Comparison of ENCODE assay signal across 9 mouse cellular contexts in genomic region chr1:192457526-192458206, GRCm38 (mm10).
DNase-seq lines count a peak whose midpoint lies in the region; ATAC-seq lines count a peak whose summit lies in the region.
"Had no signal": no experiment of that assay in that cellular context is flagged by ENCODE, and none has a peak within 500 bp of the region (broad histone marks: within the 10 kb centered on the region; RNA-seq: fewer than 3 reads in every experiment).

No protein-coding gene starts in this region.

- no peak overlapping the region for H3K27ac ChIP-seq in forebrain, embryonic 11.5 days (ENCODE audit: low read depth, low read length)
- H3K27ac ChIP-seq in forebrain, embryonic 16.5 days (ENCODE audit: low read length), result no peak overlapping the region
- H3K27ac ChIP-seq in midbrain, embryonic 10.5 days (replicated peaks), result no peak overlapping the region
- H3K27ac ChIP-seq in midbrain, embryonic 13.5 days, result no peak overlapping the region
- no peak overlapping the region for H3K27ac ChIP-seq in limb, embryonic 11.5 days (replicated peaks; ENCODE audit: low read depth, low read length)
- H3K27ac ChIP-seq: embryonic facial prominence, embryonic 13.5 days had no signal

- no peak for ATAC-seq in forebrain, embryonic 11.5 days (replicated peaks; ENCODE audit: low FRiP score)
- no peak for ATAC-seq in forebrain, embryonic 16.5 days
- no peak for ATAC-seq in midbrain, embryonic 13.5 days
- no peak for ATAC-seq in limb, embryonic 11.5 days (ENCODE audit: insufficient number of reproducible peaks, low FRiP score, low TSS enrichment, low read depth)
- ATAC-seq in inflammation-experienced regulatory T-cells, adult 6 months, result no peak

- WGBS in forebrain, embryonic 11.5 days, result 89% methylated on average over 6 of the region's 6 CpGs
- WGBS in forebrain, embryonic 16.5 days, result 73% methylated on average over 6 of the region's 6 CpGs
- WGBS in midbrain, embryonic 10.5 days, result 86% methylated on average over 6 of the region's 6 CpGs
- WGBS in midbrain, embryonic 13.5 days, result 85% methylated on average over 6 of the region's 6 CpGs
- WGBS in limb, embryonic 11.5 days, result 84% methylated on average over 6 of the region's 6 CpGs

- H3K27me3 ChIP-seq in forebrain, embryonic 11.5 days (ENCODE audit: control insufficient read depth, insufficient read depth, low read length), result no peaks in the 10 kb centered on the region
- H3K27me3 ChIP-seq in forebrain, embryonic 16.5 days (replicated peaks; ENCODE audit: control insufficient read depth, insufficient read depth, low read length), result no peaks in the 10 kb centered on the region
- no peaks in the 10 kb centered on the region for H3K27me3 ChIP-seq in midbrain, embryonic 10.5 days (ENCODE audit: low read depth, poor library complexity, severe bottlenecking)
- no peaks in the 10 kb centered on the region for H3K27me3 ChIP-seq in midbrain, embryonic 13.5 days
- no peaks in the 10 kb centered on the region for H3K27me3 ChIP-seq in limb, embryonic 11.5 days (ENCODE audit: control insufficient read depth, insufficient read depth, low read length)
- H3K27me3 ChIP-seq: embryonic facial prominence, embryonic 13.5 days had no signal

- no peaks in the 10 kb centered on the region for H3K36me3 ChIP-seq in forebrain, embryonic 11.5 days (ENCODE audit: control insufficient read depth, insufficient read depth, low read length)
- no peaks in the 10 kb centered on the region for H3K36me3 ChIP-seq in forebrain, embryonic 16.5 days (ENCODE audit: control insufficient read depth, insufficient read depth)
- H3K36me3 ChIP-seq in midbrain, embryonic 10.5 days, result no peaks in the 10 kb centered on the region
- no peaks in the 10 kb centered on the region for H3K36me3 ChIP-seq in midbrain, embryonic 13.5 days
- no peaks in the 10 kb centered on the region for H3K36me3 ChIP-seq in limb, embryonic 11.5 days (ENCODE audit: control insufficient read depth, insufficient read depth, low read length)
- H3K36me3 ChIP-seq: embryonic facial prominence, embryonic 13.5 days had no signal

- no peak overlapping the region for H3K9ac ChIP-seq in forebrain, embryonic 11.5 days (ENCODE audit: low read length)
- no peak overlapping the region for H3K9ac ChIP-seq in forebrain, embryonic 16.5 days (replicated peaks; ENCODE audit: low read depth, low read length)
- H3K9ac ChIP-seq in midbrain, embryonic 13.5 days (replicated peaks), result no peak overlapping the region
- no peak overlapping the region for H3K9ac ChIP-seq in limb, embryonic 11.5 days (ENCODE audit: low read length)
- H3K9ac ChIP-seq: embryonic facial prominence, embryonic 13.5 days had no signal

- no peaks in the 10 kb centered on the region for H3K4me1 ChIP-seq in forebrain, embryonic 11.5 days (replicated peaks; ENCODE audit: control insufficient read depth, insufficient read depth, low read length)
- no peaks in the 10 kb centered on the region for H3K4me1 ChIP-seq in forebrain, embryonic 16.5 days (replicated peaks; ENCODE audit: control insufficient read depth, insufficient read depth, low read length)
- peaks cover 14% of the 10 kb centered on the region for H3K4me1 ChIP-seq in midbrain, embryonic 10.5 days
- no peaks in the 10 kb centered on the region for H3K4me1 ChIP-seq in midbrain, embryonic 13.5 days (replicated peaks)
- 0 out of 2 replicates have a peak, but pooled peaks cover 6% of the 10 kb centered on the region for H3K4me1 ChIP-seq in limb, embryonic 11.5 days (ENCODE audit: control insufficient read depth, insufficient read depth, low read length)

- H3K4me2 ChIP-seq in forebrain, embryonic 11.5 days (ENCODE audit: low read depth, low read length, severe bottlenecking), result no peak overlapping the region
- no peak overlapping the region for H3K4me2 ChIP-seq in forebrain, embryonic 16.5 days (ENCODE audit: low read length)
- no peak overlapping the region for H3K4me2 ChIP-seq in midbrain, embryonic 13.5 days (replicated peaks)
- no peak overlapping the region for H3K4me2 ChIP-seq in limb, embryonic 11.5 days (ENCODE audit: low read depth, severe bottlenecking)
- H3K4me2 ChIP-seq: embryonic facial prominence, embryonic 13.5 days had no signal

- peak; percentile 78 for DNase-seq in forebrain, embryonic 11.5 days (ENCODE audit: low spot score)
- peak; percentile 59 for DNase-seq in midbrain, embryonic 10.5 days (ENCODE audit: low spot score)
- DNase-seq in cerebellum, postnatal 25 days, result peak; percentile 44 to 63
- peak; percentile 90 for DNase-seq in limb, embryonic 11.5 days (ENCODE audit: low spot score)
- no peak for DNase-seq in layer of hippocampus, postnatal 36 days

- H3K9me3 ChIP-seq in forebrain, embryonic 11.5 days (ENCODE audit: control insufficient read depth, low read length), result no peaks in the 10 kb centered on the region
- no peaks in the 10 kb centered on the region for H3K9me3 ChIP-seq in forebrain, embryonic 16.5 days (ENCODE audit: control insufficient read depth, low read length)
- H3K9me3 ChIP-seq in midbrain, embryonic 10.5 days (replicated peaks), result no peaks in the 10 kb centered on the region
- H3K9me3 ChIP-seq in midbrain, embryonic 13.5 days, result no peaks in the 10 kb centered on the region
- H3K9me3 ChIP-seq in limb, embryonic 11.5 days (ENCODE audit: control insufficient read depth, low read length), result no peaks in the 10 kb centered on the region
- H3K9me3 ChIP-seq: embryonic facial prominence, embryonic 13.5 days had no signal

- no peak overlapping the region for H3K4me3 ChIP-seq in forebrain, embryonic 11.5 days (ENCODE audit: low read depth, low read length)
- H3K4me3 ChIP-seq in forebrain, embryonic 16.5 days (replicated peaks; ENCODE audit: low read length), result no peak overlapping the region
- no peak overlapping the region for H3K4me3 ChIP-seq in midbrain, embryonic 10.5 days
- no peak overlapping the region for H3K4me3 ChIP-seq in midbrain, embryonic 13.5 days (replicated peaks)
- H3K4me3 ChIP-seq in limb, embryonic 11.5 days (ENCODE audit: low read depth, low read length), result no peak overlapping the region
- H3K4me3 ChIP-seq: embryonic facial prominence, embryonic 13.5 days had no signal

Comparison
In these comparisons a context has a peak if more than half of its experiments do, and no peak if none do; other contexts are left out.
1. DNase-seq: peak in forebrain, embryonic 11.5 days (single experiment), midbrain, embryonic 10.5 days (single experiment), cerebellum, postnatal 25 days (2 of 2) and limb, embryonic 11.5 days (single experiment); none in layer of hippocampus, postnatal 36 days (0 of 2).